Mouse (Mus musculus) megakaryocyte, embryonic 14.5 days (primary cell): Measurements from ENCODE around the gene Arhgap25.

ENCODE experiments used
- FLI1 ChIP-seq: IDR thresholded peaks from 2 replicates; pipeline ENCODE4 v1.6.1; 2012; ENCODE audit warnings: low read length, inconsistent platforms, mixed read lengths
- GATA1 ChIP-seq: IDR thresholded peaks from 3 replicates; pipeline ENCODE4 v1.6.1; 2012; ENCODE audit warnings: mixed read lengths, low read length, inconsistent platforms, borderline replicate concordance

DNA sequence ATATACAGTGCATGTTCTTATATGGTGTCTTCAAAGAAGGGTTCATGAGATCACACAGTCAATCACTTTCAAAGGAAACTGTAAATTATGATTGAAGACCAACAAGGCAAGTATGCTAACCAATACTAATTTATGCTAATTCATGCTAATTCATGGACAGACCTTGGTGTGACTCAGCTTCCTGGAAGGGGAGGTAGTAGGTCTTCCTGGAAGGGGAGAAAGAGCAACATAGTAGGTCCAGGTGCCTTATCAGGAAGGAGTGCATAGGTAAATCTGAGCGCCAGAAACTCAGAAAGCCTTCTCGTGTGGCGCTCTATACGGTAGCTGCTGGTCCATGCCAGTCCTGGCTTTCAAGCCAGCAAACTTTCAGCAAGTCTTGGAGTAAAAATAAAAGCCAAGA, 8.8 kb downstream of the Arhgap25 start:
- no peak for TF ChIP-seq GATA1
- no peak for TF ChIP-seq FLI1
